Mouse (Mus musculus) liver, adult 2 months (tissue): ENCODE data around the gene Csk. TPM values are rescaled to one million over a fixed set of nuclear protein-coding genes. Genes with fewer than 3 reads are reported as not detected.

Experiments
- DNase-seq: peaks from one replicate; pipeline ENCODE4 v3.0.0-alpha.2; 2011; ENCODE audit warnings: low read depth, low spot score; ENCODE audit errors: extremely low read depth
- H3K27ac ChIP-seq: fragments of 200-500 bp; replicated peaks from 2 replicates; pipeline ENCODE4 v1.5.1; 2012; ENCODE audit warnings: low read depth, mild to moderate bottlenecking, control low read depth, inconsistent platforms, low read length; ENCODE audit not compliant: insufficient read depth
- H3K27me3 ChIP-seq: fragments of 200-500 bp; 2 replicates; pipeline ENCODE4 v1.6.1; 2012; ENCODE audit warnings: mild to moderate bottlenecking, moderate library complexity, low read length, inconsistent platforms; ENCODE audit not compliant: control insufficient read depth, insufficient read depth
- H3K36me3 ChIP-seq: fragments of 200-500 bp; 2 replicates; pipeline ENCODE4 v1.6.1; 2012; ENCODE audit warnings: low read length, inconsistent platforms; ENCODE audit not compliant: control insufficient read depth, insufficient read depth
- H3K4me1 ChIP-seq: fragments of 200-500 bp; 2 replicates; pipeline ENCODE4 v1.6.1; 2011; ENCODE audit warnings: low read length; ENCODE audit not compliant: control insufficient read depth, insufficient read depth
- H3K4me3 ChIP-seq: fragments of 200-500 bp; 2 replicates; pipeline ENCODE4 v1.5.1; 2011; ENCODE audit warnings: low read depth, mild to moderate bottlenecking, control low read depth, low read length, moderate library complexity; ENCODE audit not compliant: insufficient read depth
- H3K79me2 ChIP-seq: fragments of 200-500 bp; 2 replicates; pipeline ENCODE4 v1.6.1; 2012; ENCODE audit warnings: inconsistent platforms, mild to moderate bottlenecking, low read length, moderate library complexity; ENCODE audit not compliant: control insufficient read depth, insufficient read depth
- H3K9ac ChIP-seq: fragments of 200-500 bp; 2 replicates; pipeline ENCODE4 v1.6.1; 2012; ENCODE audit warnings: low read depth, mild to moderate bottlenecking, control low read depth, inconsistent platforms, low read length
- CTCF ChIP-seq: fragments of 200-500 bp; IDR thresholded peaks from 2 replicates; pipeline ENCODE4 v1.5.1; 2011; ENCODE audit warnings: low read depth, low read length, control low read depth
- POLR2A ChIP-seq: fragments of 200-500 bp; IDR thresholded peaks from 2 replicates; pipeline ENCODE4 v1.6.1; 2011; ENCODE audit warnings: low read length, control low read depth; ENCODE audit not compliant: insufficient read depth; ENCODE audit errors: extremely low read depth
- WGBS: fragments of 180-500 bp; shearing (Covaris S2); methylation state at CpG from one replicate; pipeline ENCODE4 v1.1.7; 2018; 5-methylcytosine and 5-hydroxymethylcytosine counted together
- polyA plus RNA-seq: library from polyadenylated mRNA; depleted of rRNA; stranded (reverse); fragments of >200 nt; gene quantifications from 2 replicates; pipeline ENCODE4 v1.2.3, GENCODE M21; 2012
- total RNA-seq: library from RNA; depleted of rRNA; stranded (reverse); fragments of >200 nt; gene quantifications from 2 replicates; pipeline ENCODE4 v1.2.3, GENCODE M21; 2014

Gene Csk
- total and polyA plus RNA-seq, 2 experiments, result 18.3 to 31.4 TPM

GRCm38 (mm10) chr9:57633481-57634024, 19.9 kb downstream of the Csk start:
- Histone ChIP-seq H3K4me1 (peaks cover 16% of the 10 kb centered on the region), H3K36me3 (no peaks in the 10 kb centered on the region; the same call in 1 of the 2 replicates), H3K4me3 (no peak overlapping the region), H3K79me2 (peaks cover 37% of the 10 kb centered on the region; the same call in 1 of the 2 replicates), H3K27ac (no peak overlapping the region), H3K27me3 (no peaks in the 10 kb centered on the region), H3K9ac (no peak overlapping the region)
- 40% methylated on average over 4 of the region's 4 CpGs for WGBS
- DNase-seq, result no peak
- TF ChIP-seq POLR2A (no peak), CTCF (no peak)

GRCm38 (mm10) chr9:57629118-57629874, 24.1 kb downstream of the Csk start:
- Histone ChIP-seq H3K4me1 (peaks cover 7% of the 10 kb centered on the region), H3K27ac (no peak overlapping the region), H3K79me2 (peaks cover 11% of the 10 kb centered on the region; the same call in 1 of the 2 replicates), H3K36me3 (peaks cover 15% of the 10 kb centered on the region; the same call in 1 of the 2 replicates), H3K9ac (no peak overlapping the region), H3K27me3 (no peaks in the 10 kb centered on the region), H3K4me3 (no peak overlapping the region)
- peak; percentile 99 for TF ChIP-seq CTCF
- no peak for TF ChIP-seq POLR2A
- WGBS, result 46% methylated on average over 14 of the region's 14 CpGs
- no peak for DNase-seq

DNA sequence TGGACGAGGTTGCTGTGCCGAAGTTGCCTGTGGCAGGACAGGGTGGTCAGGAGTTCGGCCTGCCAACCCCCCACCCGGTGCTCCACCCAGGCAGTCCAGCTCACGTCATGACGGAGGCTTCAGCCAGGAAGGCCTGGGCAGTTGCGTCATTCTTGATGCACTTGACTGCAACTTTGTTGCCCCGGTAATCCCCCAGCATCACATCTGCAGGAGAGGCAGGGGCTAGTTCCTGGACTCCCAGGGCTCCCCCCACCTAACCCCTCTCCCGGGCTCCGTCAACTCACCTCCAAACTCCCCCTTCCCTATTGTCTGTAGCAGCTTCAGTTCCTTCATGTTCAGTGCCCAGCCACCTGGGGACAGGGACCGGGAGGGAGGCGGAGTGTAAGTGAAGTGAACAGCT, 24.7 kb downstream of the Csk start:
- H3K9ac ChIP-seq, result no peak overlapping the region
- H3K4me3 ChIP-seq, result no peak overlapping the region
- no peaks in the 10 kb centered on the region for H3K27me3 ChIP-seq
- no peak for DNase-seq
- WGBS, result 84% methylated on average over 12 of the region's 12 CpGs
- H3K36me3 ChIP-seq, result peaks cover 15% of the 10 kb centered on the region; the same call in 1 of the 2 replicates
- H3K4me1 ChIP-seq, result peaks cover 5% of the 10 kb centered on the region
- H3K27ac ChIP-seq, result no peak overlapping the region
- TF ChIP-seq POLR2A, result no peak
- no peak for TF ChIP-seq CTCF
- peaks cover 7% of the 10 kb centered on the region; the same call in 1 of the 2 replicates for H3K79me2 ChIP-seq

DNA sequence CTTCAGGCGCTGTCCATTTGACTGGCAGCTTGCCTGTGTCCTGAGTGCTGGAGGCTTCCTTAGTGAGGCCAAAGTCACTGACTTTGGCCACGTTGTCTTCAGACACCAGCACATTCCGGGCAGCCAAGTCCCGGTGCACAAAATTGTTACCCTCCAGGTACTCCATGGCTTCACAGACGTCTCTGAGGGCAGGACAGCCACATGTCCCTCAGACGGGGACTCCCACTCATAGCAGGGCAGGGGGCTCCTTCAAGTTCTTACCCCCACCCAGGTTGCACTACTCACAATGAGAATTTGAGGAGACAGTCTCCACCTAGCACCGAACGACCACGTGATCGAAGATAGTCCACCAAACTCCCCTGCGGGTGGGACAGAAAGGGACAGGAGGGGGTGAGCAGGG, 25.5 kb downstream of the Csk start:
- H3K4me1 ChIP-seq, result peaks cover 5% of the 10 kb centered on the region
- no peak overlapping the region for H3K27ac ChIP-seq
- TF ChIP-seq CTCF (no peak), POLR2A (no peak)
- DNase-seq, result no peak
- H3K4me3 ChIP-seq, result no peak overlapping the region
- no peak overlapping the region for H3K9ac ChIP-seq
- WGBS, result 91% methylated on average over 11 of the region's 11 CpGs
- H3K36me3 ChIP-seq, result peaks cover 15% of the 10 kb centered on the region; the same call in 1 of the 2 replicates
- H3K27me3 ChIP-seq, result no peaks in the 10 kb centered on the region
- no peaks in the 10 kb centered on the region for H3K79me2 ChIP-seq

- WGBS, result 90% methylated on average over 17 of the region's 17 CpGs
Observed at GRCm38 (mm10) chr9:57627191-57627590, 26.2 kb downstream of the Csk start.

More at GRCm38 (mm10) chr9:57627191-57627590, 26.2 kb downstream of the Csk start:
- Histone ChIP-seq H3K27me3 (no peaks in the 10 kb centered on the region), H3K79me2 (no peaks in the 10 kb centered on the region), H3K36me3 (peaks cover 15% of the 10 kb centered on the region; the same call in 1 of the 2 replicates), H3K4me3 (no peak overlapping the region), H3K9ac (no peak overlapping the region), H3K27ac (no peak overlapping the region), H3K4me1 (peaks cover 5% of the 10 kb centered on the region)
- DNase-seq, result no peak
- TF ChIP-seq POLR2A (no peak), CTCF (no peak)
